Mouse (Mus musculus) intestine, embryonic 16.5 days (tissue): ENCODE data around the gene Grifin. TPM values are rescaled to one million over a fixed set of nuclear protein-coding genes. Genes with fewer than 3 reads are reported as not detected.
A peak's percentile ranks its signal among the peaks of the same experiment; 100 is the strongest.

Source experiments
- ATAC-seq: fragments of 200-750 bp; cut with Nextera tagmentation; 2 replicates; pipeline ENCODE4 v1.8.0; 2017; ENCODE audit warnings: moderate TSS enrichment, moderate library complexity
- H3K27ac ChIP-seq: fragments of 300-500 bp; sonication (generic); 2 replicates; pipeline ENCODE4 v1.5.1; 2014; ENCODE audit warnings: mild to moderate bottlenecking, low read length
- H3K27me3 ChIP-seq: fragments of 300-500 bp; sonication (generic); replicated peaks from 2 replicates; pipeline ENCODE4 v1.6.1; 2014; ENCODE audit warnings: low read length, control low read depth, mixed read lengths; ENCODE audit not compliant: control insufficient read depth, insufficient read depth
- H3K36me3 ChIP-seq: fragments of 300-500 bp; sonication (generic); 2 replicates; pipeline ENCODE4 v1.6.1; 2014; ENCODE audit warnings: low read length, control low read depth; ENCODE audit not compliant: control insufficient read depth, insufficient read depth
- H3K4me1 ChIP-seq: fragments of 300-500 bp; sonication (generic); 2 replicates; pipeline ENCODE4 v1.6.1; 2014; ENCODE audit warnings: low read length, control low read depth, mixed read lengths; ENCODE audit not compliant: control insufficient read depth, insufficient read depth
- H3K4me2 ChIP-seq: fragments of 300-500 bp; sonication (generic); 2 replicates; pipeline ENCODE4 v1.6.1; 2014; ENCODE audit warnings: low read depth, low read length, control low read depth
- H3K4me3 ChIP-seq: fragments of 300-500 bp; sonication (generic); 2 replicates; pipeline ENCODE4 v1.5.1; 2014; ENCODE audit warnings: mild to moderate bottlenecking, low read length
- H3K9ac ChIP-seq: fragments of 300-500 bp; sonication (generic); 2 replicates; pipeline ENCODE4 v1.6.1; 2014; ENCODE audit warnings: low read depth, low read length
- H3K9me3 ChIP-seq: fragments of 300-500 bp; sonication (generic); 2 replicates; pipeline ENCODE4 v1.6.1; 2016; ENCODE audit warnings: low read length, control low read depth; ENCODE audit not compliant: control insufficient read depth
- WGBS: fragments of 180-500 bp; shearing (Covaris S2); extraction: QIAGEN DNeasy Blood & Tissue Kit; methylation state at CpG from one replicate; pipeline ENCODE4 v1.1.7; 2014; 5-methylcytosine and 5-hydroxymethylcytosine counted together
- polyA plus RNA-seq: library from polyadenylated mRNA; unstranded; fragments of >200 nt; fragmentation: Nextera tagmentation; extraction: Ambion mirVana; gene quantifications from 2 replicates; pipeline ENCODE4 v1.2.1, GENCODE M21; 2015

Grifin gene
- polyA plus RNA-seq, 1 experiment from 2014 or later, result 0.70 TPM

- Histone ChIP-seq H3K4me1 (peaks cover 31% of the 10 kb centered on the region), H3K4me2 (no peak overlapping the region), H3K9ac (no peak overlapping the region), H3K27ac (no peak overlapping the region), H3K9me3 (no peaks in the 10 kb centered on the region), H3K27me3 (no peaks in the 10 kb centered on the region; the same call in 1 of the 2 replicates), H3K36me3 (no peaks in the 10 kb centered on the region), H3K4me3 (no peak overlapping the region)
- no peak for ATAC-seq
- WGBS, result 78% methylated on average over 4 of the region's 4 CpGs
These were observed 1.4 kb upstream of the Grifin start for GRCm38 (mm10) chr5:140566271-140566670.

GRCm38 (mm10) chr5:140565856-140566255 is 985 bp upstream of the Grifin start:
- Histone ChIP-seq H3K36me3 (no peaks in the 10 kb centered on the region), H3K4me3 (no peak overlapping the region), H3K27me3 (no peaks in the 10 kb centered on the region; the same call in 1 of the 2 replicates), H3K4me1 (peaks cover 31% of the 10 kb centered on the region), H3K4me2 (no peak overlapping the region), H3K9ac (no peak overlapping the region), H3K9me3 (no peaks in the 10 kb centered on the region), H3K27ac (0 out of 2 replicates have a peak overlapping the region, but pooled peaks have one; percentile 4)
- WGBS, result 66% methylated on average over 6 of the region's 6 CpGs
- ATAC-seq, result peak; percentile 28; the same call in 1 of the 2 replicates

GRCm38 (mm10) chr5:140565451-140565850 is 580 bp upstream of the Grifin start:
- H3K9me3 ChIP-seq, result no peaks in the 10 kb centered on the region
- ATAC-seq, result peak; percentile 41
- no peak overlapping the region for H3K27ac ChIP-seq
- H3K9ac ChIP-seq, result no peak overlapping the region
- no peak overlapping the region for H3K4me2 ChIP-seq
- peaks cover 31% of the 10 kb centered on the region for H3K4me1 ChIP-seq
- H3K4me3 ChIP-seq, result no peak overlapping the region
- no peaks in the 10 kb centered on the region; the same call in 1 of the 2 replicates for H3K27me3 ChIP-seq
- H3K36me3 ChIP-seq, result no peaks in the 10 kb centered on the region
- 46% methylated on average over 5 of the region's 5 CpGs for whole genome bisulfite sequencing

GRCm38 (mm10) chr5:140562601-140563000 is 2.3 kb downstream of the Grifin start:
- H3K27ac ChIP-seq, result no peak overlapping the region
- H3K9me3 ChIP-seq, result no peaks in the 10 kb centered on the region
- peaks cover 21% of the 10 kb centered on the region for H3K4me1 ChIP-seq
- no peaks in the 10 kb centered on the region for H3K36me3 ChIP-seq
- ATAC-seq, result no peak
- H3K27me3 ChIP-seq, result no peaks in the 10 kb centered on the region; the same call in 1 of the 2 replicates
- no peak overlapping the region for H3K9ac ChIP-seq
- no peak overlapping the region for H3K4me3 ChIP-seq
- H3K4me2 ChIP-seq, result no peak overlapping the region
- 76% methylated on average over 6 of the region's 9 CpGs for WGBS

GRCm38 (mm10) chr5:140556859-140557258 is 8.0 kb downstream of the Grifin start:
- H3K4me3 ChIP-seq, result no peak overlapping the region
- no peak overlapping the region for H3K27ac ChIP-seq
- no peaks in the 10 kb centered on the region for H3K27me3 ChIP-seq
- no peaks in the 10 kb centered on the region for H3K36me3 ChIP-seq
- no peaks in the 10 kb centered on the region for H3K4me1 ChIP-seq
- 72% methylated on average over 3 of the region's 3 CpGs for WGBS
- H3K4me2 ChIP-seq, result no peak overlapping the region
- no peaks in the 10 kb centered on the region for H3K9me3 ChIP-seq
- ATAC-seq, result no peak
- no peak overlapping the region for H3K9ac ChIP-seq

- H3K9me3 ChIP-seq, result no peaks in the 10 kb centered on the region
- no peak overlapping the region for H3K4me2 ChIP-seq
- no peak overlapping the region for H3K9ac ChIP-seq
- no peak overlapping the region for H3K4me3 ChIP-seq
- 77% methylated on average over 7 of the region's 7 CpGs for WGBS
- H3K36me3 ChIP-seq, result no peaks in the 10 kb centered on the region
- H3K27me3 ChIP-seq, result no peaks in the 10 kb centered on the region
- 0 out of 2 replicates have a peak, but pooled peaks cover 3% of the 10 kb centered on the region for H3K4me1 ChIP-seq
- ATAC-seq, result peak; percentile 68
- no peak overlapping the region for H3K27ac ChIP-seq
These were observed 11.2 kb downstream of the Grifin start for GRCm38 (mm10) chr5:140553719-140554118.

GRCm38 (mm10) chr5:140549306-140550047 is 15.4 kb downstream of the Grifin start:
- Histone ChIP-seq H3K27me3 (no peaks in the 10 kb centered on the region), H3K9me3 (no peaks in the 10 kb centered on the region), H3K4me2 (0 out of 2 replicates have a peak overlapping the region, but pooled peaks have one; percentile 9), H3K4me1 (0 out of 2 replicates have a peak, but pooled peaks cover 3% of the 10 kb centered on the region), H3K27ac (no peak overlapping the region), H3K9ac (no peak overlapping the region), H3K4me3 (no peak overlapping the region), H3K36me3 (no peaks in the 10 kb centered on the region)
- ATAC-seq, result no peak
- 34% methylated on average over 17 of the region's 17 CpGs for WGBS

GRCm38 (mm10) chr5:140546332-140546731 is 18.5 kb downstream of the Grifin start:
- no peak overlapping the region for H3K4me2 ChIP-seq
- no peak overlapping the region for H3K27ac ChIP-seq
- H3K9ac ChIP-seq, result no peak overlapping the region
- ATAC-seq, result no peak
- H3K27me3 ChIP-seq, result no peaks in the 10 kb centered on the region
- H3K36me3 ChIP-seq, result no peaks in the 10 kb centered on the region
- H3K9me3 ChIP-seq, result no peaks in the 10 kb centered on the region
- WGBS, result 87% methylated on average over 19 of the region's 19 CpGs
- H3K4me1 ChIP-seq, result 0 out of 2 replicates have a peak, but pooled peaks cover 3% of the 10 kb centered on the region
- no peak overlapping the region for H3K4me3 ChIP-seq

GRCm38 (mm10) chr5:140545651-140546050 is 19.2 kb downstream of the Grifin start:
- H3K27ac ChIP-seq, result no peak overlapping the region
- no peak overlapping the region for H3K4me3 ChIP-seq
- 38% methylated on average over 6 of the region's 6 CpGs for WGBS
- H3K36me3 ChIP-seq, result no peaks in the 10 kb centered on the region
- no peaks in the 10 kb centered on the region for H3K27me3 ChIP-seq
- no peak for ATAC-seq
- H3K9me3 ChIP-seq, result no peaks in the 10 kb centered on the region
- no peak overlapping the region for H3K9ac ChIP-seq
- H3K4me1 ChIP-seq, result 0 out of 2 replicates have a peak, but pooled peaks cover 3% of the 10 kb centered on the region
- H3K4me2 ChIP-seq, result no peak overlapping the region
